Mouse (Mus musculus): ENCODE data around the gene Paox. TPM values are rescaled to one million over a fixed set of nuclear protein-coding genes. Genes with fewer than 3 reads are reported as not detected.

Gene Paox
- polyA plus RNA-seq, 1 experiment from 2014 or later = 39.5 TPM

DNA sequence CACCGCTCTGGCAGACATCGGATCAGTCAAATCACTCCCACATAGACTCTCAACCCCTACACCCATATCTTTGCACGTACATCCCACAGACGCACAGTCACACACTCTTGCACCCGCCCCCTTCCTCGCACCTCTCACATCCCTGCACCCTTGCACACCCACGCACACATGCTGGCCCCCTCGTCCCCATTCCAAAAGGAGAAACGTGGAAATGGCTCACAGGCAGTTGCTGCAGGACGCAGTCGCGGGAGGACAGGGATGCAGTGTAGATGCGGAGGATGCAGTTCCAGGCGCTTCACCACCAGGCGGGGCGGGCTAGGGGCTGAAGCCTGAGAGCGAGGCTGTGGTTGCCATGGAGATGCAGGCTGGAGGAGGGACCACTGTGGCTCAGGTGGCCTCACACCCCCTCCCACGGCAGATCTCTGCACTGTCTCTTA lies 33.3 kb upstream of the Paox start, which contains the start of gene Caly:
Gene Caly, minus strand, starts transcription at position 307 of the 437 bp plus-strand sequence.
- peaks cover 3% of the 10 kb centered on the region; the same call in 1 of the 2 replicates for H3K4me1 ChIP-seq (replicated peaks; ENCODE audit: control insufficient read depth, insufficient read depth, low read length)
- H3K9me3 ChIP-seq (ENCODE audit: control insufficient read depth, low read length) = no peaks in the 10 kb centered on the region
- H3K27me3 ChIP-seq (replicated peaks; ENCODE audit: control insufficient read depth, insufficient read depth, low read length) = peaks cover 38% of the 10 kb centered on the region
- 6% methylated on average over 18 of the region's 18 CpGs for WGBS
- H3K9ac ChIP-seq (ENCODE audit: low read length) = no peak within 1 kb of the TSS
- H3K4me2 ChIP-seq (ENCODE audit: low read length) = no peak within 1 kb of the TSS
- no peak within 1 kb of the TSS for H3K4me3 ChIP-seq (ENCODE audit: low read depth, low read length)
- no peaks in the 10 kb centered on the region for H3K36me3 ChIP-seq (ENCODE audit: control insufficient read depth, insufficient read depth, low read length)
- peak; percentile 70 for DNase-seq (ENCODE audit: low spot score)
- H3K27ac ChIP-seq (ENCODE audit: low read depth) = no peak within 1 kb of the TSS
- peak; percentile 23; the same call in 1 of the 2 replicates for ATAC-seq (replicated peaks; ENCODE audit: low FRiP score, low TSS enrichment, low read depth)

DNA sequence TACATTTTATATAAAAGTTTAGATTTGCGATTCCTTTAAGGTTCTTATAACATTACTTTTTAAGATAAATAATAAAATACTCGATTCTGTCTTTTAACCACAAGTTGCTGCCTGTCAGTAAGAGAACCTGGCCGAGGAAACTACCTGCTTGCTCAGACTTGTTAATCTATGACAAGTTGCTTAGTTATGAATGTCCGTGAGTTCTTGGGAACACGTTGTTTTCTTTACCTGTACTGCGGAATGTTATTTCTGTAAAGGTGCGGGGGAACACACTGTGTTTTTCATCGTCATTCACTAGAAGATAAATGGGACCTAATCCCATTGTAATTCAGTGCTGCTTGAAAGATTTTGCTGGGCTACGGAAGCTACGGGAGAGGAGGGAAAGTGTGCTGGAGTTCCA lies 25.0 kb upstream of the Paox start:
- Histone ChIP-seq H3K4me1 (replicated peaks; ENCODE audit: control insufficient read depth, insufficient read depth, low read length) (peaks cover 4% of the 10 kb centered on the region; the same call in 1 of the 2 replicates), H3K4me3 (ENCODE audit: low read depth, low read length) (no peak overlapping the region), H3K4me2 (ENCODE audit: low read length) (no peak overlapping the region), H3K9me3 (ENCODE audit: control insufficient read depth, low read length) (no peaks in the 10 kb centered on the region), H3K27ac (ENCODE audit: low read depth) (no peak overlapping the region), H3K27me3 (replicated peaks; ENCODE audit: control insufficient read depth, insufficient read depth, low read length) (no peaks in the 10 kb centered on the region), H3K36me3 (ENCODE audit: control insufficient read depth, insufficient read depth, low read length) (no peaks in the 10 kb centered on the region), H3K9ac (ENCODE audit: low read length) (no peak overlapping the region)
- WGBS = 78% methylated on average over 10 of the region's 10 CpGs
- ATAC-seq (replicated peaks; ENCODE audit: low FRiP score, low TSS enrichment, low read depth) (no peak), DNase-seq (ENCODE audit: low spot score) (no peak)

DNA sequence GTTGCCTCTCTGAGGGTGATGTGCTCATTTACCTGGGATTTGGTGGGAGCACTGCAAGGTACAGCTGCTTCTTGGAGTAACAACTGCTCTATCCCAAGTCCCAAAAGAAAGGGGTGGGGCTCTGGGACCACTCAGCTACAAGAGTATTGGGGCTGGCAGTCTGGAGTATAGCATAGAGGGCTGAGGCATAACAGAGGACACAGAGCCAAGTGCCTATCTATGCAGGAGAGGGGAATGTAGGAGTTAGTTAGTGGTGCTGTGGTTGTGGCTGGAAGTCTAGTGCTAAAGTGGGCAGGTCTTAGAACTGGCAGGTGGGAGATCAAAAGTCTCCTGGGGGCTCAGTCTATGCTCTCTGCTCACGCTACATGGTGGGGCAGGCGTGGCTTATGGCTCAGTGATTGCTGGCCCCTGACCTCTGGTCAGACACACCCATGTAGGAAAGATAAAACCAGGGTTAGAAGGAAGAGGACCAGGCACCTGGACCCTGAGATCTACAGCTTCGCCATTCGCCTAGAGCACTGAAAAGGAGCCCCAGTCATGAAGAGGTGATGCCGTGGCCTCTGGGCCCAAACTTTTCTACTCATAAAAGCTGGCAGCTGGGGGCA lies 22.6 kb upstream of the Paox start, which contains the start of gene Prap1:
Gene Prap1, plus strand, starts transcription at position 472 of the 605 bp plus-strand sequence.
- Histone ChIP-seq H3K9me3 (ENCODE audit: control insufficient read depth, low read length) (no peaks in the 10 kb centered on the region), H3K36me3 (ENCODE audit: control insufficient read depth, insufficient read depth, low read length) (no peaks in the 10 kb centered on the region), H3K9ac (ENCODE audit: low read length) (no peak within 1 kb of the TSS), H3K4me2 (ENCODE audit: low read length) (no peak within 1 kb of the TSS), H3K4me3 (ENCODE audit: low read depth, low read length) (no peak within 1 kb of the TSS), H3K27ac (ENCODE audit: low read depth) (no peak within 1 kb of the TSS), H3K4me1 (replicated peaks; ENCODE audit: control insufficient read depth, insufficient read depth, low read length) (peaks cover 4% of the 10 kb centered on the region; the same call in 1 of the 2 replicates), H3K27me3 (replicated peaks; ENCODE audit: control insufficient read depth, insufficient read depth, low read length) (no peaks in the 10 kb centered on the region)
- 64% methylated on average over 5 of the region's 5 CpGs for WGBS
- ATAC-seq (replicated peaks; ENCODE audit: low FRiP score, low TSS enrichment, low read depth) (peak; percentile 51), DNase-seq (ENCODE audit: low spot score) (no peak)

DNA sequence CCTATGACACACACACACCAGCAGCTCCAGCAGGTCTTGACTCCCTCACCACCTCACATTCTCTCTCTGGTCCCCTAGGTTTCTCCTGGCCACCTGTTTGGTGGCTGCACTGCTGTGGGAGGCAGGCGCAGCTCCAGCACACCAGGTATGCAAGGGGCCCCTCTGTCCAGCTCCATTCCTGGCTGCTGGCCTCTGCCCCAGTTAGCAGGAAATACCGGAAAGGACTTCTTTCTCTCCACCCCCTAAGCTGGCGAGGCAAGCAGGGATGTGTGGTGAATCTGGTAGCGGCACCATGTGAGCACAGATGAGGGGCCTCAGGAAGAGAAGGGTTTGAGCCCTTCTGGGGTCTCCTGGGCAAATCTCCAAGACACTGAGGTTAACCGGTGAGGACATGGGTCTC lies 20.6 kb upstream of the Paox start:
- WGBS = 43% methylated on average over 5 of the region's 5 CpGs
- Histone ChIP-seq H3K9ac (ENCODE audit: low read length) (no peak overlapping the region), H3K36me3 (ENCODE audit: control insufficient read depth, insufficient read depth, low read length) (no peaks in the 10 kb centered on the region)

DNA sequence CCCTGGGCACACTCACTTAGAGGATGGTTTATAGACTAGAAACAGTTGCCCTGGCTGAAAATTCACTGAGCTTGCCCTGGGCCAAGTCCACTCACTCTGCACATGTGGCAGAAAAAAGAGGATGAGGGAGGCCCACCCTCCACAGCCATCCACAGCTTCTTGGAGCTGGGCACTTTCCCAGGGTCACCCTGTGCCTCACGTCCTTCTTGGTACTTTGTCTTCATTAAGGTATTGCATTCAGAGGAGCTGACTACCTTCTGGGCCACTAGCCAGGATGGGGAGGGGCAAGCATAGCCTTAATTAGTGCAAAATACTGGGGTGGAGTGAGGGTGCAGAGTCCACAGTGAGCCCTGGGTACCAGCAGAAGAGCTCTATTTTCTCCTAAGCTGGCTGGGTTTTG lies 20.0 kb upstream of the Paox start:
- Histone ChIP-seq H3K4me2 (ENCODE audit: low read length) (no peak overlapping the region), H3K4me3 (ENCODE audit: low read depth, low read length) (no peak overlapping the region), H3K27me3 (replicated peaks; ENCODE audit: control insufficient read depth, insufficient read depth, low read length) (no peaks in the 10 kb centered on the region), H3K9ac (ENCODE audit: low read length) (no peak overlapping the region), H3K36me3 (ENCODE audit: control insufficient read depth, insufficient read depth, low read length) (no peaks in the 10 kb centered on the region), H3K27ac (ENCODE audit: low read depth) (no peak overlapping the region), H3K9me3 (ENCODE audit: control insufficient read depth, low read length) (no peaks in the 10 kb centered on the region), H3K4me1 (replicated peaks; ENCODE audit: control insufficient read depth, insufficient read depth, low read length) (peaks cover 4% of the 10 kb centered on the region; the same call in 1 of the 2 replicates)
- DNase-seq (ENCODE audit: low spot score) (no peak), ATAC-seq (replicated peaks; ENCODE audit: low FRiP score, low TSS enrichment, low read depth) (0 out of 2 replicates have a peak, but pooled peaks have one; percentile 24)
- 58% methylated on average over 1 of the region's 1 CpGs for WGBS

More for the DNA sequence above, 20.6 kb upstream of the Paox start:
- H3K9me3 ChIP-seq (ENCODE audit: control insufficient read depth, low read length) = no peaks in the 10 kb centered on the region
- H3K4me1 ChIP-seq (replicated peaks; ENCODE audit: control insufficient read depth, insufficient read depth, low read length) = peaks cover 4% of the 10 kb centered on the region; the same call in 1 of the 2 replicates
- no peaks in the 10 kb centered on the region for H3K27me3 ChIP-seq (replicated peaks; ENCODE audit: control insufficient read depth, insufficient read depth, low read length)
- no peak overlapping the region for H3K27ac ChIP-seq (ENCODE audit: low read depth)
- H3K4me3 ChIP-seq (ENCODE audit: low read depth, low read length) = no peak overlapping the region
- ATAC-seq (replicated peaks; ENCODE audit: low FRiP score, low TSS enrichment, low read depth) (no peak), DNase-seq (ENCODE audit: low spot score) (no peak)
- H3K4me2 ChIP-seq (ENCODE audit: low read length) = no peak overlapping the region

DNA sequence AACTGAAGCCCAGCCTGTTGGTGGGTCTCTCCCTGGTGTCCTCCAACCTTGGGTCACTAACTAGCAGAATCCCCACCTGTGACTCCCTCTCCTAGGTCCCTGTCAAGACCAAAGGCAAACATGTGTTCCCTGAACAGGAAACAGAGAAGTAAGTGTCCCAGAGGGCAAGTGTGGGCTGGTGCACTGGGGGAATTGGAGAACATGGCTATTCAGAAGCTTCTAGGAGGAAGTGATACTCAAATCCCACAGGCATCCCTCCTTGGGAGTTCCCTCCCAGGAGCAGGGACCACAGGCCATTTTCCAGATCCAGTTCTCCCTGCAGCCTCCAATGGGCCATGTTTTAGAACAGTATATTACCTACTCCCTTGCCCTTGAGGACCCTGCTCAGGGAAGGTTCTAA lies 19.5 kb upstream of the Paox start:
- Histone ChIP-seq H3K9ac (ENCODE audit: low read length) (no peak overlapping the region), H3K9me3 (ENCODE audit: control insufficient read depth, low read length) (no peaks in the 10 kb centered on the region), H3K27ac (ENCODE audit: low read depth) (no peak overlapping the region), H3K27me3 (replicated peaks; ENCODE audit: control insufficient read depth, insufficient read depth, low read length) (no peaks in the 10 kb centered on the region), H3K4me2 (ENCODE audit: low read length) (no peak overlapping the region), H3K4me3 (ENCODE audit: low read depth, low read length) (no peak overlapping the region), H3K36me3 (ENCODE audit: control insufficient read depth, insufficient read depth, low read length) (no peaks in the 10 kb centered on the region), H3K4me1 (replicated peaks; ENCODE audit: control insufficient read depth, insufficient read depth, low read length) (peaks cover 4% of the 10 kb centered on the region; the same call in 1 of the 2 replicates)
- DNase-seq (ENCODE audit: low spot score) = no peak
- ATAC-seq (replicated peaks; ENCODE audit: low FRiP score, low TSS enrichment, low read depth) = no peak

DNA sequence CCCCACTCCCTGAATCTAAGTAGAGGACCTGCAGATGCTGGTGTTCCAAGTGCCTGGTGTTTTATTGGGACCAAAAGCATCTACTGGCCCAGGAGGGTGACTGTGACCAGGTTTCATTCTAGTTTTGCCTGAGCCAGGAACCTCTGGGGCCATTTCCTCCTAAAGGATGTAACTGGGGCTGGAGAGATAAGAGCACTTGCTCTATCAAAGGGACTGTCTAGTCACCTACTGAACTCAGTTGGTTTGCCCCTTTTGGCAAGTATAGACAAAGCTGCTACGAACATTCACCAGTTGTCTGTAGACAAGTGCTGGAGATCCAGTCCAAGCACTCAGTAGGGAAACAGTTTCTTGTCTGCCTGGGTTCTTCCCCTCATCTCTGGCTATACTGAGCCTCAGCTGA lies 17.1 kb upstream of the Paox start:
- ATAC-seq (replicated peaks; ENCODE audit: low FRiP score, low TSS enrichment, low read depth) (no peak), DNase-seq (ENCODE audit: low spot score) (no peak)
- no peak overlapping the region for H3K4me2 ChIP-seq (ENCODE audit: low read length)
- no peaks in the 10 kb centered on the region for H3K36me3 ChIP-seq (ENCODE audit: control insufficient read depth, insufficient read depth, low read length)
- peaks cover 9% of the 10 kb centered on the region; the same call in 1 of the 2 replicates for H3K4me1 ChIP-seq (replicated peaks; ENCODE audit: control insufficient read depth, insufficient read depth, low read length)
- no peaks in the 10 kb centered on the region for H3K9me3 ChIP-seq (ENCODE audit: control insufficient read depth, low read length)
- no peak overlapping the region for H3K27ac ChIP-seq (ENCODE audit: low read depth)
- 96% methylated on average over 1 of the region's 1 CpGs for WGBS
- H3K27me3 ChIP-seq (replicated peaks; ENCODE audit: control insufficient read depth, insufficient read depth, low read length) = no peaks in the 10 kb centered on the region
- H3K9ac ChIP-seq (ENCODE audit: low read length) = no peak overlapping the region
- no peak overlapping the region for H3K4me3 ChIP-seq (ENCODE audit: low read depth, low read length)

DNA sequence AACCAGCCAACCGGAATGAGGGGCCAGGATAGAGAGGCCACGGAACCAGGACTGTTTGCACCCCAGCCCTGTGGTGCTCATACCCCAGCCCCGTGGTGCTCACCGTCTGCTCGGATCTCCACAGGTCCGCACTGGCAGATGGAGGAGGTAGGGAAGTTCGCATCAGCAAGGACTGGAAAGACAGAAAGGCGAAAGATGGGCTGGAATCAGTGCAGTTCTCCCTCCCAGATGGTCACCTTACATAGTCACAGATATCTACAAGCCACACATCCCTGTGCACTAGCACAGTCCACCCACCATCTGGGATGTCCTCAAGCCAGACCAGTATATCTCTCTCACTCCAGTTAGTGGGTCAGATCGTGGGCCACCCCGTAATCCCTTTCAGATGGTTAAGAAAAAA lies 14.1 kb upstream of the Paox start:
- H3K9me3 ChIP-seq (ENCODE audit: control insufficient read depth, low read length) = no peaks in the 10 kb centered on the region
- peak overlapping the region; percentile 76 for H3K4me2 ChIP-seq (ENCODE audit: low read length)
- DNase-seq (ENCODE audit: low spot score) = no peak
- 81% methylated on average over 10 of the region's 10 CpGs for WGBS
- no peaks in the 10 kb centered on the region for H3K27me3 ChIP-seq (replicated peaks; ENCODE audit: control insufficient read depth, insufficient read depth, low read length)
- no peak overlapping the region for H3K27ac ChIP-seq (ENCODE audit: low read depth)
- peak overlapping the region; percentile 48 for H3K4me3 ChIP-seq (ENCODE audit: low read depth, low read length)
- H3K9ac ChIP-seq (ENCODE audit: low read length) = peak overlapping the region; percentile 48
- H3K36me3 ChIP-seq (ENCODE audit: control insufficient read depth, insufficient read depth, low read length) = peaks cover 19% of the 10 kb centered on the region
- H3K4me1 ChIP-seq (replicated peaks; ENCODE audit: control insufficient read depth, insufficient read depth, low read length) = peaks cover 5% of the 10 kb centered on the region; the same call in 1 of the 2 replicates
- no peak; the same call in 1 of the 2 replicates for ATAC-seq (replicated peaks; ENCODE audit: low FRiP score, low TSS enrichment, low read depth)

All from intestine, embryonic 14.5 days (tissue).